26 mouse cellular contexts compared by ENCODE assay signal in genomic region chr4:89631560-89631959, GRCm38 (mm10). TPM values are rescaled to one million over a fixed set of nuclear protein-coding genes. Genes with fewer than 3 reads are reported as not detected.
DNase-seq lines count a peak whose midpoint lies in the region; TF ChIP-seq lines count a peak whose summit lies in the region.
"Had no signal": no experiment of that assay in that cellular context is flagged by ENCODE, and none has a peak within 500 bp of the region (broad histone marks: within the 10 kb centered on the region; RNA-seq: fewer than 3 reads in every experiment).

No protein-coding gene starts in this region.

- H3K9ac ChIP-seq in MEL (ENCODE audit: control insufficient read depth, low read depth, low read length, poor library complexity, severe bottlenecking): no peak overlapping the region
- H3K9ac ChIP-seq: embryonic facial prominence, embryonic 12.5 days; embryonic facial prominence, embryonic 15.5 days; forebrain, embryonic 13.5 days; forebrain, postnatal 0 days; heart, embryonic 12.5 days; heart, embryonic 15.5 days; hindbrain, embryonic 13.5 days had no signal

- no peak overlapping the region for H3ac ChIP-seq in myocyte (ENCODE audit: control insufficient read depth, insufficient read length)

- H3K4me3 ChIP-seq in MEL (ENCODE audit: control insufficient read depth in 1 of 2, insufficient read depth in 1 of 2, low read depth in 2 of 2, low read length in 2 of 2) (no peak overlapping the region), myocyte (no peak overlapping the region)
- H3K4me3 ChIP-seq in embryonic facial prominence, embryonic 10.5 days: no peak overlapping the region
- H3K4me3 ChIP-seq: embryonic facial prominence, embryonic 12.5 days; embryonic facial prominence, embryonic 15.5 days; forebrain, embryonic 13.5 days; gastrocnemius, adult 2 months; heart, embryonic 12.5 days; heart, embryonic 15.5 days; hindbrain, embryonic 10.5 days; hindbrain, embryonic 13.5 days had no signal

- peak overlapping the region; percentile 18 for H3K4me2 ChIP-seq in myocyte (ENCODE audit: low read depth)
- H3K4me2 ChIP-seq: embryonic facial prominence, embryonic 12.5 days; embryonic facial prominence, embryonic 15.5 days; forebrain, embryonic 13.5 days; heart, embryonic 12.5 days; heart, embryonic 15.5 days; hindbrain, embryonic 13.5 days had no signal

- no peak overlapping the region for H3K27ac ChIP-seq in MEL (ENCODE audit: control insufficient read depth, low read depth, low read length)
- H3K27ac ChIP-seq in embryonic facial prominence, embryonic 10.5 days (replicated peaks): no peak overlapping the region
- H3K27ac ChIP-seq: embryonic facial prominence, embryonic 12.5 days; embryonic facial prominence, embryonic 15.5 days; forebrain, embryonic 13.5 days; gastrocnemius, adult 2 months; heart, embryonic 15.5 days; hindbrain, embryonic 10.5 days; hindbrain, embryonic 13.5 days had no signal

- H3K27me3 ChIP-seq in MEL (ENCODE audit: control insufficient read depth in 1 of 2, insufficient read depth in 2 of 2, low read length in 2 of 2) (no peaks in the 10 kb centered on the region), myocyte (ENCODE audit: control insufficient read depth, insufficient read depth, insufficient read length) (no peaks in the 10 kb centered on the region)
- H3K27me3 ChIP-seq in embryonic facial prominence, embryonic 10.5 days (replicated peaks; ENCODE audit: low read depth, poor library complexity, severe bottlenecking): no peaks in the 10 kb centered on the region; the same call in 1 of the 2 replicates
- H3K27me3 ChIP-seq: embryonic facial prominence, embryonic 12.5 days; embryonic facial prominence, embryonic 15.5 days; forebrain, embryonic 13.5 days; heart, embryonic 12.5 days; heart, embryonic 15.5 days; hindbrain, embryonic 13.5 days; Patski had no signal

- WGBS in embryonic facial prominence, embryonic 10.5 days: 85% methylated on average over 6 of the region's 6 CpGs

- DNase-seq in 3T3-L1 (ENCODE audit: low read depth, low spot score) (peak; percentile 12), MEL (ENCODE audit: low read depth, low spot score) (peak; percentile 17)
- peak; percentile 82 for DNase-seq in fat pad, adult 2 months (ENCODE audit: extremely low read depth, low read depth, low spot score)
- no peak for DNase-seq in urinary bladder, postnatal 36 days (ENCODE audit: low spot score in 2 of 2)
- DNase-seq in embryonic facial prominence, embryonic 10.5 days (ENCODE audit: low spot score): no peak
- DNase-seq: adrenal gland, adult 8-10 months; adrenal gland, postnatal 25 days; cerebellum, adult 11-12 months; cerebellum, adult 8-10 months; cerebellum, postnatal 14 days; forebrain, postnatal 0 days; gastrocnemius, adult 2 months; gastrocnemius, postnatal 25 days; heart, adult 18-20 months; heart, postnatal 10 days; heart, postnatal 36 days; kidney, adult 11 months had no signal

- no peak for TF ChIP-seq RAD21 in MEL (IDR thresholded peaks at IDR 0.05; ENCODE audit: low read depth, low read length)

- H3K79me2 ChIP-seq in MEL (ENCODE audit: control insufficient read depth, insufficient read depth, low read length, poor library complexity) (no peaks in the 10 kb centered on the region), myocyte (ENCODE audit: control insufficient read depth, insufficient read depth) (no peaks in the 10 kb centered on the region)

- no peak for TF ChIP-seq EP300 in MEL (IDR thresholded peaks at IDR 0.05; ENCODE audit: low read depth in 1 of 2, low read length in 2 of 2)

- TF ChIP-seq CTCF in MEL (IDR thresholded peaks at IDR 0.05 in 2 of 3, conservative IDR thresholded peaks at IDR 0.05 in 1 of 3; ENCODE audit: control insufficient read depth in 1 of 3, insufficient read depth in 1 of 3, low read depth in 2 of 3, low read length in 3 of 3, poor library complexity in 1 of 3, severe bottlenecking in 1 of 3): no peak

- no peaks in the 10 kb centered on the region; a peak in 1 of 4 replicates for H3K4me1 ChIP-seq in MEL (ENCODE audit: control insufficient read depth in 1 of 2, insufficient read depth in 2 of 2, low read length in 2 of 2)
- no peaks in the 10 kb centered on the region for H3K4me1 ChIP-seq in embryonic facial prominence, embryonic 10.5 days
- H3K4me1 ChIP-seq: embryonic facial prominence, embryonic 12.5 days; embryonic facial prominence, embryonic 15.5 days; heart, embryonic 12.5 days; heart, embryonic 15.5 days; hindbrain, embryonic 13.5 days had no signal

- H3K9me3 ChIP-seq in MEL (replicated peaks; ENCODE audit: insufficient read depth, low read length): no peaks in the 10 kb centered on the region
- H3K9me3 ChIP-seq in embryonic facial prominence, embryonic 10.5 days: no peaks in the 10 kb centered on the region
- H3K9me3 ChIP-seq: embryonic facial prominence, embryonic 12.5 days; embryonic facial prominence, embryonic 15.5 days; forebrain, embryonic 13.5 days; heart, embryonic 12.5 days; heart, embryonic 15.5 days; hindbrain, embryonic 10.5 days; hindbrain, embryonic 13.5 days had no signal

- H3K36me3 ChIP-seq in MEL (ENCODE audit: control insufficient read depth in 1 of 2, insufficient read depth in 2 of 2, low read length in 2 of 2) (no peaks in the 10 kb centered on the region; a peak in 1 of 4 replicates), myocyte (ENCODE audit: control insufficient read depth, insufficient read depth) (no peaks in the 10 kb centered on the region)
- no peaks in the 10 kb centered on the region for H3K36me3 ChIP-seq in embryonic facial prominence, embryonic 10.5 days (replicated peaks)
- H3K36me3 ChIP-seq: embryonic facial prominence, embryonic 12.5 days; embryonic facial prominence, embryonic 15.5 days; heart, embryonic 12.5 days; heart, embryonic 15.5 days; hindbrain, embryonic 10.5 days; hindbrain, embryonic 13.5 days had no signal

- TF ChIP-seq POLR2A in MEL (IDR thresholded peaks at IDR 0.05; ENCODE audit: control insufficient read depth in 1 of 2, insufficient read depth in 1 of 2, low read depth in 1 of 2, low read length in 2 of 2, poor library complexity in 1 of 2) (no peak), myocyte (IDR thresholded peaks at IDR 0.05; ENCODE audit: insufficient read length, low read depth) (no peak)

TF ChIP-seq in MEL, 35 proteins besides CTCF, POLR2A, EP300 and RAD21:
- TF ChIP-seq USF2 (IDR thresholded peaks at IDR 0.05; ENCODE audit: borderline replicate concordance in 1 of 2, insufficient read depth in 1 of 2, low read depth in 1 of 2, low read length in 2 of 2) (no peak), TCF12 (IDR thresholded peaks at IDR 0.05; ENCODE audit: low read depth, low read length) (no peak), E2F4 (IDR thresholded peaks at IDR 0.05; ENCODE audit: borderline replicate concordance, low read depth, low read length) (no peak), TBP (IDR thresholded peaks at IDR 0.05; ENCODE audit: low read depth, low read length) (no peak), MYC (IDR thresholded peaks at IDR 0.05; ENCODE audit: low read depth, low read length) (no peak), RCOR1 (IDR thresholded peaks at IDR 0.05; ENCODE audit: low read depth, low read length) (no peak), ZNF384 (IDR thresholded peaks at IDR 0.05; ENCODE audit: low read depth, low read length) (no peak), ZKSCAN1 (IDR thresholded peaks at IDR 0.05; ENCODE audit: low read depth, low read length) (no peak), KAT2A (conservative IDR thresholded peaks at IDR 0.05; ENCODE audit: low read depth, low read length) (no peak), BHLHE40 (IDR thresholded peaks at IDR 0.05; ENCODE audit: borderline replicate concordance, low read depth, low read length) (no peak)
TF ChIP-seq in MEL: peak in this region for 0.

TF ChIP-seq in myocyte, 11 proteins besides CTCF, POLR2A, EP300 and RAD21:
- no peak for TF ChIP-seq MYOD1 (IDR thresholded peaks at IDR 0.05; ENCODE audit: control insufficient read depth in 1 of 3, insufficient read length in 2 of 3, low read depth in 2 of 3)
- TF ChIP-seq CEBPB (IDR thresholded peaks at IDR 0.05; ENCODE audit: insufficient read depth, poor library complexity, severe bottlenecking): peak; percentile 91; the same call in 1 of the 2 replicates

RNA-seq across cellular contexts. Expression of gene Dmrta1, which starts 47.7 kb away (rescaled TPM):
- total RNA-seq in MEL (2012; rRNA removed): not detected in 2 replicates
- under 1 TPM in 1 of 2 experiments, not detected in 1; 0.08 TPM for polyA plus RNA-seq in MEL (2012; ENCODE audit: insufficient read depth in 1 of 2, insufficient read length in 2 of 2, low read depth in 1 of 2, low replicate concordance in 2 of 2, missing spikeins in 1 of 2)
- polyA plus RNA-seq in myocyte (2012; fragmentation: generic; extraction: Trizol): not detected
- polyA plus RNA-seq in embryonic facial prominence, embryonic 10.5 days (2016; fragmentation: Nextera tagmentation; extraction: Ambion mirVana): 0.66 and 1.1 TPM in 2 replicates
- total RNA-seq: gastrocnemius, adult 2 months; gastrocnemius, postnatal 25 days; heart, adult 18-20 months; heart, postnatal 10 days; heart, postnatal 36 days had no signal

Comparison
In these comparisons a context has a peak if more than half of its experiments do, and no peak if none do; other contexts are left out.
1. DNase-seq: peak in 3T3-L1 (single experiment), MEL (single experiment) and fat pad, adult 2 months (single experiment); none in urinary bladder, postnatal 36 days (0 of 2) and embryonic facial prominence, embryonic 10.5 days (single experiment).